ENCODE assay signal across 19 mouse cellular contexts in the genomic region with DNA sequence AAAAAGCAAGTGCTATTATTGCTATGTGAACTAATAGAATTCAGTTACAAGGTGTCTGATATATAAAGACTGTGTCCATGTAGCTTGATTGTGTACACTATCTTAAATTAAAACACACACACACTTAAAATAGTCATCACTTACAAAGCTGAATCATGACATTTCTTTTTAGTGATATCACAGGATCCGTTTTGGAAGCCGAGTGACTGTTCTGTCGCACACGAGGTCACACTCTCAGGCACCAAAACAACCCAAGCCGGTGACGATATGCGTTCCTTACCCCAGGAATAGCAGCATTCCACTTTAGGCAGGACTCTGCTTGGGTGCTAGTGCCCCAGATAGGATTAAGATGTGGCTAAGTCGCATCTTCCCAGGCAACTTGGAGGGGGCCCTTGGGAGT. TPM values are rescaled to one million over a fixed set of nuclear protein-coding genes. Genes with fewer than 3 reads are reported as not detected.
DNase-seq lines count a peak whose midpoint lies in the region; ATAC-seq lines count a peak whose summit lies in the region.
"Had no signal": no experiment of that assay in that cellular context is flagged by ENCODE, and none has a peak within 500 bp of the region (broad histone marks: within the 10 kb centered on the region; RNA-seq: fewer than 3 reads in every experiment).

No protein-coding gene starts in this region.

- intact Hi-C loops in left cerebral cortex, postnatal 14 days (cut with DNase I) = no loop called here

- H3K4me2 ChIP-seq in heart, embryonic 11.5 days = no peak overlapping the region
- no peak overlapping the region for H3K4me2 ChIP-seq in heart, embryonic 13.5 days
- H3K4me2 ChIP-seq in heart, embryonic 16.5 days (ENCODE audit: low read depth, low read length) = no peak overlapping the region
- H3K4me2 ChIP-seq: embryonic facial prominence, embryonic 13.5 days; forebrain, embryonic 12.5 days; hindbrain, embryonic 15.5 days had no signal

- peaks cover 25% of the 10 kb centered on the region; the same call in 1 of the 2 replicates for H3K4me1 ChIP-seq in heart, embryonic 11.5 days (ENCODE audit: control insufficient read depth, insufficient read depth, low read length)
- H3K4me1 ChIP-seq in heart, embryonic 13.5 days = peaks cover 49% of the 10 kb centered on the region
- H3K4me1 ChIP-seq in heart, embryonic 16.5 days (ENCODE audit: control insufficient read depth, insufficient read depth, low read length) = peaks cover 38% of the 10 kb centered on the region

- WGBS in heart, embryonic 11.5 days (ENCODE audit: insufficient replicate concordance) = 35% methylated on average over 8 of the region's 8 CpGs
- 31% methylated on average over 8 of the region's 8 CpGs for WGBS in heart, embryonic 13.5 days
- WGBS in heart, embryonic 16.5 days = 39% methylated on average over 8 of the region's 8 CpGs

- H3K27ac ChIP-seq in heart, embryonic 11.5 days (ENCODE audit: low read depth, low read length) = no peak overlapping the region
- peak overlapping the region; percentile 45 for H3K27ac ChIP-seq in heart, embryonic 13.5 days (replicated peaks)
- peak overlapping the region; percentile 81 for H3K27ac ChIP-seq in heart, embryonic 16.5 days (ENCODE audit: low read length)
- H3K27ac ChIP-seq: embryonic facial prominence, embryonic 13.5 days; forebrain, embryonic 12.5 days; hindbrain, embryonic 15.5 days had no signal

- peaks cover 3% of the 10 kb centered on the region; the same call in 1 of the 2 replicates for H3K9me3 ChIP-seq in heart, embryonic 11.5 days (replicated peaks; ENCODE audit: control insufficient read depth, low read length)
- no peaks in the 10 kb centered on the region for H3K9me3 ChIP-seq in heart, embryonic 13.5 days
- H3K9me3 ChIP-seq in heart, embryonic 16.5 days (replicated peaks; ENCODE audit: control insufficient read depth, low read length) = no peaks in the 10 kb centered on the region; the same call in 1 of the 2 replicates
- H3K9me3 ChIP-seq: embryonic facial prominence, embryonic 13.5 days; forebrain, embryonic 12.5 days; hindbrain, embryonic 15.5 days had no signal

- peak; percentile 59 for DNase-seq in heart, adult 8-10 months (ENCODE audit: low spot score)
- DNase-seq in left cerebral cortex, adult 8-10 months (ENCODE audit: low spot score in 2 of 2) = no peak
- DNase-seq in testis, postnatal 14 days (ENCODE audit: low spot score) = no peak
- no peak for DNase-seq in left cerebral cortex, postnatal 14 days (ENCODE audit: low spot score in 2 of 2)
- DNase-seq: adrenal gland, adult 2 months; adrenal gland, postnatal 25 days; cerebellum, adult 18-20 months; cerebellum, adult 9-11 months; cerebellum, postnatal 36 days; gastrocnemius, postnatal 14 days; kidney, adult 9 months had no signal

- H3K27me3 ChIP-seq in heart, embryonic 11.5 days (ENCODE audit: control insufficient read depth, insufficient read depth, low read length) = no peaks in the 10 kb centered on the region
- H3K27me3 ChIP-seq in heart, embryonic 13.5 days (replicated peaks) = no peaks in the 10 kb centered on the region
- no peaks in the 10 kb centered on the region for H3K27me3 ChIP-seq in heart, embryonic 16.5 days (ENCODE audit: control insufficient read depth, insufficient read depth, low read length)
- H3K27me3 ChIP-seq: embryonic facial prominence, embryonic 13.5 days; hindbrain, embryonic 15.5 days had no signal

- no peak overlapping the region for H3K4me3 ChIP-seq in heart, embryonic 11.5 days (ENCODE audit: low read depth, low read length)
- H3K4me3 ChIP-seq in heart, embryonic 13.5 days = no peak overlapping the region
- no peak overlapping the region for H3K4me3 ChIP-seq in heart, embryonic 16.5 days (ENCODE audit: low read length)
- H3K4me3 ChIP-seq: embryonic facial prominence, embryonic 13.5 days; forebrain, embryonic 12.5 days; hindbrain, embryonic 15.5 days had no signal

- no peak for ATAC-seq in heart, embryonic 11.5 days (replicated peaks; ENCODE audit: insufficient number of reproducible peaks, low FRiP score, low TSS enrichment)
- no peak for ATAC-seq in heart, embryonic 13.5 days (ENCODE audit: extremely low read depth, insufficient number of reproducible peaks, low FRiP score, low TSS enrichment)
- ATAC-seq in heart, embryonic 16.5 days (replicated peaks; ENCODE audit: extremely low read depth, insufficient read depth, low FRiP score) = peak; percentile 82
- ATAC-seq: forebrain, embryonic 16.5 days; intestine, embryonic 16.5 days had no signal

- no peak overlapping the region for H3K9ac ChIP-seq in heart, embryonic 11.5 days (ENCODE audit: low read depth, low read length)
- H3K9ac ChIP-seq in heart, embryonic 13.5 days = no peak overlapping the region
- H3K9ac ChIP-seq in heart, embryonic 16.5 days (ENCODE audit: low read length) = no peak overlapping the region
- H3K9ac ChIP-seq: embryonic facial prominence, embryonic 13.5 days; forebrain, embryonic 12.5 days; hindbrain, embryonic 15.5 days had no signal

- no peaks in the 10 kb centered on the region for H3K36me3 ChIP-seq in heart, embryonic 11.5 days (ENCODE audit: control insufficient read depth, insufficient read depth, low read length)
- no peaks in the 10 kb centered on the region for H3K36me3 ChIP-seq in heart, embryonic 13.5 days
- H3K36me3 ChIP-seq in heart, embryonic 16.5 days (ENCODE audit: control insufficient read depth, insufficient read depth) = no peaks in the 10 kb centered on the region
- H3K36me3 ChIP-seq: embryonic facial prominence, embryonic 13.5 days; forebrain, embryonic 12.5 days; hindbrain, embryonic 15.5 days had no signal

RNA-seq across cellular contexts. Expression of a gene that starts 37.5 kb away (rescaled TPM):
- 1 to 10 TPM; 2.4 to 6.9 (median 4.2) TPM for total RNA-seq in heart, adult 8-10 months (2022)
- 8.0 and 9.0 TPM in 2 replicates for polyA plus RNA-seq in heart, embryonic 11.5 days (2014; fragmentation: Nextera tagmentation; extraction: Ambion mirVana)
- 7.0 and 7.1 TPM in 2 replicates for polyA plus RNA-seq in heart, embryonic 13.5 days (2015; fragmentation: Nextera tagmentation; extraction: Ambion mirVana)
- 4.8 and 5.0 TPM in 2 replicates for polyA plus RNA-seq in heart, embryonic 16.5 days (2015; fragmentation: Nextera tagmentation; extraction: Ambion mirVana)
- 10 to 100 TPM in 3 of 4 experiments, 1 to 10 TPM in 1; 9.6 to 22.4 (median 15.1) TPM for total RNA-seq in left cerebral cortex, adult 8-10 months (2022)
- total RNA-seq in left cerebral cortex, postnatal 14 days (2021) = 10 to 100 TPM; 22.4 to 24.8 TPM
